8 mouse cellular contexts compared by ENCODE assay signal in the genomic region with DNA sequence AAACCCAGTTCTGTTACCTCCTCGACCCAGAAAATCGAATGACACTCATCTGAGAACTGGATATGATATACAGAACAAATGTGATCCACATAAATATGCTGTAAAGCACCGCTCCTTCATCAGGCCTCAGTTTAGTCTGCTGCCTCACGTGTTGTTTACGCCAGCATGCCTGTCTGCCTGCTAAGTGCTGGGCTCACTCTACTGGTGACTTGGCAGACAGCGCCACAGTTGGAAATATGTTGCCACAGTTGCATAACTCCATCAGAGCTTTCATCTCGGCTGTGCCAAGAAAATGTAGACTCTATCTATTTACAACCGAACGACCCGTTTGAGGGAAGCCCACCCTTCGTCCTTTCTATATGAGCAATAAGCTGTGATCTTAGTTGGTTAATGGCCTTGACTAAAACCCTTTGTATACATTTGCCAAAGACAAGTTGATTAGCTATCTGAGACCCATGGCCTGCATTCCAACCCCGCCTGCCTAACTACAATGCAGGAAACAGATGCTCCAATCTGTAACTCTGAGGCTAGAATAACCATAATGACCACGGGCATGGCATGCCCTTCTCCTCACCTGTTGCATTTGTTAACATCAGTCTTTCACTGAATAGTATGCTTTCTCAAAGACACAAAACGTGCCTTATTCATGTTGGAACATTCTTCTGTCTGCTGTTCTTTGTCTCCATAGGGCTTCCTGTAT. TPM values are rescaled to one million over a fixed set of nuclear protein-coding genes. Genes with fewer than 3 reads are reported as not detected.
DNase-seq lines count a peak whose midpoint lies in the region; ATAC-seq lines count a peak whose summit lies in the region.

No protein-coding gene starts in this region.

- no peaks in the 10 kb centered on the region for H3K9me3 ChIP-seq in forebrain, embryonic 13.5 days (replicated peaks)
- H3K9me3 ChIP-seq in forebrain, embryonic 11.5 days (ENCODE audit: control insufficient read depth, low read length) = no peaks in the 10 kb centered on the region
- no peaks in the 10 kb centered on the region for H3K9me3 ChIP-seq in lung, embryonic 16.5 days (ENCODE audit: control insufficient read depth, low read length)
- no peaks in the 10 kb centered on the region for H3K9me3 ChIP-seq in kidney, embryonic 14.5 days (ENCODE audit: control insufficient read depth, low read length)
- H3K9me3 ChIP-seq in hindbrain, embryonic 16.5 days (ENCODE audit: control insufficient read depth, low read length) = no peaks in the 10 kb centered on the region

- DNase-seq in forebrain, embryonic 11.5 days (ENCODE audit: low spot score) = no peak
- DNase-seq in adipocyte (ENCODE audit: low spot score) = peak; percentile 49
- peak; percentile 38 to 41 for DNase-seq in heart, postnatal 10 days

- no peaks in the 10 kb centered on the region for H3K36me3 ChIP-seq in forebrain, embryonic 13.5 days (ENCODE audit: poor library complexity, severe bottlenecking)
- H3K36me3 ChIP-seq in forebrain, embryonic 11.5 days (ENCODE audit: control insufficient read depth, insufficient read depth, low read length) = no peaks in the 10 kb centered on the region
- H3K36me3 ChIP-seq in lung, embryonic 16.5 days (ENCODE audit: control insufficient read depth, insufficient read depth, low read length) = no peaks in the 10 kb centered on the region
- no peaks in the 10 kb centered on the region for H3K36me3 ChIP-seq in kidney, embryonic 14.5 days (ENCODE audit: control insufficient read depth, insufficient read depth, low read length)
- H3K36me3 ChIP-seq in hindbrain, embryonic 16.5 days (ENCODE audit: control insufficient read depth, insufficient read depth, low read length) = no peaks in the 10 kb centered on the region

- ATAC-seq in forebrain, embryonic 13.5 days = peak; percentile 87; the same call in 1 of the 2 replicates
- ATAC-seq in forebrain, embryonic 11.5 days (replicated peaks; ENCODE audit: low FRiP score) = no peak
- ATAC-seq in lung, embryonic 16.5 days (ENCODE audit: low read depth) = peak; percentile 93
- ATAC-seq in kidney, embryonic 14.5 days (ENCODE audit: low FRiP score, low TSS enrichment) = no peak
- ATAC-seq in monocyte, adult 5-6 weeks (replicated peaks; ENCODE audit: insufficient number of reproducible peaks, low FRiP score, low TSS enrichment, poor library complexity, severe bottlenecking) = no peak
- ATAC-seq in hindbrain, embryonic 16.5 days = no peak

- intact Hi-C loops in heart, postnatal 10 days (cut with DNase I) = no loop called here

- no peak overlapping the region for H3K9ac ChIP-seq in forebrain, embryonic 13.5 days
- H3K9ac ChIP-seq in forebrain, embryonic 11.5 days (ENCODE audit: low read length) = no peak overlapping the region
- H3K9ac ChIP-seq in lung, embryonic 16.5 days (ENCODE audit: low read length) = no peak overlapping the region
- no peak overlapping the region for H3K9ac ChIP-seq in kidney, embryonic 14.5 days (ENCODE audit: low read depth, low read length)
- H3K9ac ChIP-seq in hindbrain, embryonic 16.5 days (ENCODE audit: low read depth, low read length) = no peak overlapping the region

- no peak overlapping the region for H3K27ac ChIP-seq in forebrain, embryonic 13.5 days
- no peak overlapping the region for H3K27ac ChIP-seq in forebrain, embryonic 11.5 days (ENCODE audit: low read depth, low read length)
- peak overlapping the region; percentile 40; the same call in 1 of the 2 replicates for H3K27ac ChIP-seq in lung, embryonic 16.5 days (ENCODE audit: low read length)
- H3K27ac ChIP-seq in kidney, embryonic 14.5 days (ENCODE audit: low read depth, low read length) = no peak overlapping the region
- no peak overlapping the region for H3K27ac ChIP-seq in hindbrain, embryonic 16.5 days (ENCODE audit: low read depth, low read length)

- H3K4me3 ChIP-seq in forebrain, embryonic 13.5 days = no peak overlapping the region
- no peak overlapping the region for H3K4me3 ChIP-seq in forebrain, embryonic 11.5 days (ENCODE audit: low read depth, low read length)
- H3K4me3 ChIP-seq in lung, embryonic 16.5 days (ENCODE audit: low read length) = no peak overlapping the region
- H3K4me3 ChIP-seq in kidney, embryonic 14.5 days (ENCODE audit: low read length) = no peak overlapping the region
- H3K4me3 ChIP-seq in hindbrain, embryonic 16.5 days (ENCODE audit: low read length) = no peak overlapping the region

- no peaks in the 10 kb centered on the region for H3K27me3 ChIP-seq in forebrain, embryonic 13.5 days
- no peaks in the 10 kb centered on the region for H3K27me3 ChIP-seq in forebrain, embryonic 11.5 days (ENCODE audit: control insufficient read depth, insufficient read depth, low read length)
- no peaks in the 10 kb centered on the region for H3K27me3 ChIP-seq in lung, embryonic 16.5 days (ENCODE audit: control insufficient read depth, insufficient read depth, low read depth, low read length)
- H3K27me3 ChIP-seq in kidney, embryonic 14.5 days (ENCODE audit: control insufficient read depth, insufficient read depth, low read length) = no peaks in the 10 kb centered on the region
- H3K27me3 ChIP-seq in hindbrain, embryonic 16.5 days (replicated peaks; ENCODE audit: control insufficient read depth, insufficient read depth, low read length) = no peaks in the 10 kb centered on the region

- H3K4me2 ChIP-seq in forebrain, embryonic 13.5 days = no peak overlapping the region
- H3K4me2 ChIP-seq in forebrain, embryonic 11.5 days (ENCODE audit: low read depth, low read length, severe bottlenecking) = no peak overlapping the region
- no peak overlapping the region for H3K4me2 ChIP-seq in lung, embryonic 16.5 days (ENCODE audit: low read depth, low read length)
- no peak overlapping the region for H3K4me2 ChIP-seq in kidney, embryonic 14.5 days (replicated peaks; ENCODE audit: low read depth, low read length)
- H3K4me2 ChIP-seq in hindbrain, embryonic 16.5 days (ENCODE audit: low read length) = no peak overlapping the region

- no peaks in the 10 kb centered on the region for H3K4me1 ChIP-seq in forebrain, embryonic 13.5 days
- no peaks in the 10 kb centered on the region for H3K4me1 ChIP-seq in forebrain, embryonic 11.5 days (replicated peaks; ENCODE audit: control insufficient read depth, insufficient read depth, low read length)
- no peaks in the 10 kb centered on the region; the same call in none of the 2 replicates for H3K4me1 ChIP-seq in lung, embryonic 16.5 days (replicated peaks; ENCODE audit: control insufficient read depth, insufficient read depth, low read length)
- no peaks in the 10 kb centered on the region for H3K4me1 ChIP-seq in kidney, embryonic 14.5 days (ENCODE audit: control insufficient read depth, insufficient read depth, low read length)
- no peaks in the 10 kb centered on the region for H3K4me1 ChIP-seq in hindbrain, embryonic 16.5 days (ENCODE audit: control insufficient read depth, insufficient read depth, low read depth, low read length)

- WGBS in forebrain, embryonic 13.5 days = 80% methylated on average over 14 of the region's 14 CpGs
- WGBS in forebrain, embryonic 11.5 days = 88% methylated on average over 14 of the region's 14 CpGs
- WGBS in lung, embryonic 16.5 days = 35% methylated on average over 14 of the region's 14 CpGs
- WGBS in kidney, embryonic 14.5 days = 81% methylated on average over 14 of the region's 14 CpGs
- WGBS in hindbrain, embryonic 16.5 days = 81% methylated on average over 14 of the region's 14 CpGs

RNA-seq across cellular contexts. Expression of gene Pmch, which starts 33.8 kb away (rescaled TPM):
- 3.4 and 12.2 TPM in 2 replicates for polyA plus RNA-seq in forebrain, embryonic 13.5 days (2015; fragmentation: Nextera tagmentation; extraction: Ambion mirVana)
- polyA plus RNA-seq in forebrain, embryonic 11.5 days (2014; fragmentation: Nextera tagmentation; extraction: Ambion mirVana) = 1.1 and 2.0 TPM in 2 replicates
- not detected for total RNA-seq in heart, postnatal 10 days (2021)
- polyA plus RNA-seq in lung, embryonic 16.5 days (2015; fragmentation: Nextera tagmentation; extraction: Ambion mirVana) = 0.21 and 0.65 TPM in 2 replicates
- polyA plus RNA-seq in kidney, embryonic 14.5 days (2014; fragmentation: Nextera tagmentation; extraction: Ambion mirVana) = not detected in 2 replicates
- not detected in 3 replicates for total RNA-seq in monocyte, adult 5-6 weeks (2017)
- 0.32 and 0.41 TPM in 2 replicates for polyA plus RNA-seq in hindbrain, embryonic 16.5 days (2015; fragmentation: Nextera tagmentation; extraction: Ambion mirVana)

Comparison
In these comparisons a context has a peak if more than half of its experiments do, and no peak if none do; other contexts are left out.
1. ATAC-seq: peak in forebrain, embryonic 13.5 days (single experiment) and lung, embryonic 16.5 days (single experiment); none in forebrain, embryonic 11.5 days (single experiment), kidney, embryonic 14.5 days (single experiment), monocyte, adult 5-6 weeks (single experiment) and hindbrain, embryonic 16.5 days (single experiment).